ENCODE assay signal across 21 mouse cellular contexts in genomic region chr1:68371531-68371930, GRCm38 (mm10).
"Had no signal": no experiment of that assay in that cellular context is flagged by ENCODE, and none has a peak within 500 bp of the region (broad histone marks: within the 10 kb centered on the region; RNA-seq: fewer than 3 reads in every experiment).

No protein-coding gene starts in this region.

- H3K4me2 ChIP-seq: lung, embryonic 15.5 days; midbrain, embryonic 12.5 days; neural tube, embryonic 13.5 days; neural tube, embryonic 15.5 days had no signal

- H3K4me1 ChIP-seq: lung, embryonic 15.5 days; midbrain, embryonic 12.5 days; neural tube, embryonic 13.5 days; neural tube, embryonic 15.5 days had no signal

- H3K9me3 ChIP-seq: lung, embryonic 15.5 days; midbrain, embryonic 10.5 days; midbrain, embryonic 12.5 days; neural tube, embryonic 13.5 days; neural tube, embryonic 15.5 days had no signal

- DNase-seq: liver, postnatal 0 days; lung, adult 2 months; lung, postnatal 14 days; lung, postnatal 36 days; midbrain, embryonic 14.5 days; retina, postnatal 1 day; right cerebral cortex, postnatal 25 days; right cerebral cortex, postnatal 4 days; spleen, adult 18-20 months; thymus, adult 2 months; thymus, postnatal 25 days; thymus, postnatal 4 days had no signal

- H3K27ac ChIP-seq: lung, embryonic 15.5 days; macrophage; midbrain, embryonic 10.5 days; midbrain, embryonic 12.5 days; neural tube, embryonic 13.5 days; neural tube, embryonic 15.5 days had no signal

- H3K36me3 ChIP-seq: lung, embryonic 15.5 days; midbrain, embryonic 10.5 days; midbrain, embryonic 12.5 days; neural tube, embryonic 13.5 days; neural tube, embryonic 15.5 days had no signal

- H3K4me3 ChIP-seq: lung, embryonic 15.5 days; midbrain, embryonic 10.5 days; midbrain, embryonic 12.5 days; myocyte; neural tube, embryonic 13.5 days; neural tube, embryonic 15.5 days had no signal

- H3K9ac ChIP-seq: liver, postnatal 0 days; lung, embryonic 15.5 days; midbrain, embryonic 12.5 days; neural tube, embryonic 13.5 days; neural tube, embryonic 15.5 days had no signal

- H3K27me3 ChIP-seq: lung, embryonic 15.5 days; midbrain, embryonic 12.5 days; neural tube, embryonic 13.5 days; neural tube, embryonic 15.5 days had no signal

- ATAC-seq: liver, postnatal 0 days; lung, postnatal 0 days; midbrain, embryonic 16.5 days had no signal
